Mouse (Mus musculus) hindbrain, embryonic 15.5 days (tissue): ENCODE measurements around the gene Cap2. TPM values are rescaled to one million over a fixed set of nuclear protein-coding genes. Genes with fewer than 3 reads are reported as not detected.

Experiments used
- ATAC-seq: fragments of 200-750 bp; cut with Nextera tagmentation; 2 replicates; pipeline ENCODE4 v1.8.0; 2017; ENCODE audit warnings: low read depth, moderate number of reproducible peaks, moderate TSS enrichment; ENCODE audit not compliant: low FRiP score
- H3K27ac ChIP-seq: fragments of 300-500 bp; sonication (generic); replicated peaks from 2 replicates; pipeline ENCODE4 v1.5.1; 2015; ENCODE audit warnings: mild to moderate bottlenecking, inconsistent platforms
- H3K27me3 ChIP-seq: fragments of 300-500 bp; sonication (generic); 2 replicates; pipeline ENCODE4 v1.6.1; 2015; ENCODE audit warnings: control low read depth, inconsistent platforms
- H3K36me3 ChIP-seq: fragments of 300-500 bp; sonication (generic); 2 replicates; pipeline ENCODE4 v1.6.1; 2015; ENCODE audit warnings: control low read depth, inconsistent platforms
- H3K4me1 ChIP-seq: fragments of 300-500 bp; sonication (generic); replicated peaks from 2 replicates; pipeline ENCODE4 v1.6.1; 2015; ENCODE audit warnings: control low read depth, inconsistent platforms
- H3K4me2 ChIP-seq: fragments of 300-500 bp; sonication (generic); 2 replicates; pipeline ENCODE4 v1.6.1; 2015; ENCODE audit warnings: moderate library complexity, mild to moderate bottlenecking, inconsistent platforms
- H3K4me3 ChIP-seq: fragments of 300-500 bp; sonication (generic); 2 replicates; pipeline ENCODE4 v1.5.1; 2015; ENCODE audit warnings: mild to moderate bottlenecking, inconsistent platforms
- H3K9ac ChIP-seq: fragments of 300-500 bp; sonication (generic); 2 replicates; pipeline ENCODE4 v1.6.1; 2015; ENCODE audit warnings: inconsistent platforms
- H3K9me3 ChIP-seq: fragments of 300-500 bp; sonication (generic); 2 replicates; pipeline ENCODE4 v1.6.1; 2016; ENCODE audit warnings: control low read depth, inconsistent platforms
- whole genome bisulfite sequencing: fragments of 180-500 bp; shearing (Covaris S2); methylation state at CpG from one replicate; pipeline ENCODE4 v1.1.7; 2015; 5-methylcytosine and 5-hydroxymethylcytosine counted together
- polyA plus RNA-seq: library from polyadenylated mRNA; unstranded; fragments of >200 nt; fragmentation: Nextera tagmentation; extraction: Ambion mirVana; gene quantifications from 2 replicates; pipeline ENCODE4 v1.2.1, GENCODE M21; 2015

Gene Cap2
- polyA plus RNA-seq, 1 experiment from 2014 or later = 9.4 TPM

DNA sequence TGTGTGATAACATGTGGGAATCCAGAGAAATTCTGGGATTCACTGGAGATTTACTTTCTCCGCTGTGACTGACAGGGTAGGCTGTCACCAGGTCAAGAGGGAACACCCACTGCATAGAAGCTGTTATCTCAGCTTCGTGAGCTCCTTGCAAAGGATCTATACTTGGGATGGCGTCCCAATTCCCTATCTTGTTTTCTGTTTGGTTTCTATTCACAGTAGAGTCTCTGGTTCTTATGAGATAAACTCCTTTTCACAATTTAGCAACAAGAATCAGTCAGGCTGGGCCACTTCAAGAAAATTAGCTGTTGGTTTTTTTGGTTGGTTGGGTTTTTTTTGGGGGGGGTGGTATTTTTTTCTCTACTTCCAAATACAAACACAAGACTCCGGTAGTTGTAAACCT is 7.2 kb downstream of the Cap2 start:
- Histone ChIP-seq H3K9ac (no peak overlapping the region), H3K27ac (no peak overlapping the region), H3K9me3 (no peaks in the 10 kb centered on the region), H3K4me1 (no peaks in the 10 kb centered on the region), H3K4me3 (no peak overlapping the region), H3K36me3 (no peaks in the 10 kb centered on the region), H3K4me2 (no peak overlapping the region), H3K27me3 (no peaks in the 10 kb centered on the region)
- 84% methylated on average over 4 of the region's 4 CpGs for WGBS
- no peak for ATAC-seq

GRCm38 (mm10) chr13:46510460-46510859 is 8.8 kb downstream of the Cap2 start:
- Histone ChIP-seq H3K4me3 (no peak overlapping the region), H3K4me2 (no peak overlapping the region), H3K36me3 (no peaks in the 10 kb centered on the region), H3K27ac (no peak overlapping the region), H3K9me3 (no peaks in the 10 kb centered on the region), H3K27me3 (no peaks in the 10 kb centered on the region), H3K9ac (no peak overlapping the region), H3K4me1 (no peaks in the 10 kb centered on the region)
- ATAC-seq = no peak
- WGBS = 93% methylated on average over 7 of the region's 7 CpGs

DNA sequence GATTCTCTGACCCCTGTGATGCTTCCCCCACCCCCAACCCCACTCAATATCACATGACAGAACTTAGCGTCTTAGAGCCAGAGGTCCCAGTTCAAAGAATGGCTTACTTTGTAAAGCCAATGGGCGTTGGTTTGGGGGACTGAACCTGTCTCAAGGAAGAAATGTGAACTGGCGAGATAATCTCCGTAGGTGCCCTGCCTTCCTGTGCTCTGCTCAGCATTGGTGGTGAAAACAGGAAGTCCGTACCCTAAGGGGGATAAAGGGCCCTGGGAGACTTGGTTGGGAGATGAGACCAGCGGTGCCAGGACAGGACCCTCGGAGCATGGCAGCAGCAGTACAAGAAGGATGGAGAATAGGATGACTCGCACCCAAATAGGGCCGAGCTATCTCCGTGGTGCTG is 12.8 kb downstream of the Cap2 start:
- no peak for ATAC-seq
- no peaks in the 10 kb centered on the region for H3K4me1 ChIP-seq
- H3K36me3 ChIP-seq = no peaks in the 10 kb centered on the region
- no peak overlapping the region for H3K4me2 ChIP-seq
- 94% methylated on average over 10 of the region's 10 CpGs for WGBS
- no peak overlapping the region for H3K27ac ChIP-seq
- no peak overlapping the region for H3K4me3 ChIP-seq
- no peaks in the 10 kb centered on the region for H3K27me3 ChIP-seq
- H3K9ac ChIP-seq = no peak overlapping the region
- H3K9me3 ChIP-seq = no peaks in the 10 kb centered on the region

DNA sequence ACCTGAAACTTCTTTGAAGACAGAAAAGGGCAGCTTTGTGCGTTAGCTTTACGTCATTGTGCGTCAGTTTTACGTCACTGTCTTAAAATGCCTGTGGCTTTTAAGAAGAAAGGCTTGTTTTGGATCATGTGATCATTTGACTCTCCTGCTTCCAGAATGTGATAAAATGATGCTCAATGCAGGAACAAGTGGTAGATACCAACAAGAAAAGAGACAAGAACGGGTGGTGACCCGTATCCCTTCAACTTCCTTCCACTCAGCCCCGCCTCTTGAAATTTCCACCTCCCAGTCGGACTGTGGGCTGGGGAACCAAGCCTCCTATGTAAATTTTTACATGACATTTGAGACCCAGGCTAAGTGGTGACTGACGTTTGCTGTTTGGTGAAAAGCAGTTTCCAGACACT is 13.5 kb downstream of the Cap2 start:
- no peaks in the 10 kb centered on the region for H3K4me1 ChIP-seq
- H3K27me3 ChIP-seq = no peaks in the 10 kb centered on the region
- no peak overlapping the region for H3K27ac ChIP-seq
- H3K4me2 ChIP-seq = no peak overlapping the region
- no peaks in the 10 kb centered on the region for H3K36me3 ChIP-seq
- H3K9me3 ChIP-seq = no peaks in the 10 kb centered on the region
- no peak for ATAC-seq
- H3K4me3 ChIP-seq = no peak overlapping the region
- 79% methylated on average over 9 of the region's 9 CpGs for WGBS
- no peak overlapping the region for H3K9ac ChIP-seq

DNA sequence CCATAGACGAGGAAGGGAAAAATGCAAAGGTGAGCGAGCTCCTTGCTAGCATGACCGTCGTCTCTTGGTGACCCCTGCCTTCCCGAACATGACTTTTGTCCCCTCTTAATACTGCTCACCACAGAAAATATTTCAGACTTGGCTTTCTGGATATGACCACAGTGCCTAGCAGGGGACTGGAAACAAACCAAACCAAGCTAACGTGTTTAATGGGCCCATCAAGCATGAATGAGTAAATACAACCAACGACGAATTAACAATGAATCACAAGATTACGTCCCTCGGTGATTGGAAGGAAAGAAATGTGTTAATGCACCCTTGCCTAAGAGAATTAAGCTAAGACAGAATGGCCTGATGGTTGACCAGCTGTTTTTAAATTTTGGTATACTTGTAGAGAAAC is 13.9 kb downstream of the Cap2 start:
- no peak overlapping the region for H3K4me2 ChIP-seq
- H3K9ac ChIP-seq = no peak overlapping the region
- no peaks in the 10 kb centered on the region for H3K4me1 ChIP-seq
- WGBS = 50% methylated on average over 10 of the region's 10 CpGs
- no peaks in the 10 kb centered on the region for H3K27me3 ChIP-seq
- no peaks in the 10 kb centered on the region for H3K9me3 ChIP-seq
- H3K4me3 ChIP-seq = no peak overlapping the region
- no peak for ATAC-seq
- no peaks in the 10 kb centered on the region for H3K36me3 ChIP-seq
- no peak overlapping the region for H3K27ac ChIP-seq

- no peak overlapping the region for H3K4me3 ChIP-seq
- H3K4me1 ChIP-seq = no peaks in the 10 kb centered on the region
- H3K36me3 ChIP-seq = no peaks in the 10 kb centered on the region
- H3K27me3 ChIP-seq = no peaks in the 10 kb centered on the region
- no peak for ATAC-seq
- WGBS = 81% methylated on average over 7 of the region's 7 CpGs
- H3K27ac ChIP-seq = no peak overlapping the region
- H3K9ac ChIP-seq = no peak overlapping the region
- no peaks in the 10 kb centered on the region for H3K9me3 ChIP-seq
- no peak overlapping the region for H3K4me2 ChIP-seq
These were observed 14.5 kb downstream of the Cap2 start for GRCm38 (mm10) chr13:46516183-46516582.

GRCm38 (mm10) chr13:46517211-46517685 is 15.6 kb downstream of the Cap2 start:
- Histone ChIP-seq H3K9ac (no peak overlapping the region), H3K4me1 (no peaks in the 10 kb centered on the region), H3K27ac (no peak overlapping the region), H3K4me3 (no peak overlapping the region), H3K36me3 (no peaks in the 10 kb centered on the region), H3K27me3 (no peaks in the 10 kb centered on the region), H3K9me3 (no peaks in the 10 kb centered on the region), H3K4me2 (no peak overlapping the region)
- 43% methylated on average over 4 of the region's 4 CpGs for WGBS
- ATAC-seq = peak; percentile 48; the same call in 1 of the 2 replicates

- Histone ChIP-seq H3K4me1 (peaks cover 5% of the 10 kb centered on the region; the same call in 1 of the 2 replicates), H3K9ac (no peak overlapping the region), H3K27me3 (no peaks in the 10 kb centered on the region), H3K9me3 (no peaks in the 10 kb centered on the region), H3K4me3 (no peak overlapping the region), H3K36me3 (no peaks in the 10 kb centered on the region), H3K27ac (no peak overlapping the region), H3K4me2 (no peak overlapping the region)
- no peak for ATAC-seq
- 94% methylated on average over 1 of the region's 1 CpGs for WGBS
These were observed 19.8 kb downstream of the Cap2 start for GRCm38 (mm10) chr13:46521482-46521881.

GRCm38 (mm10) chr13:46522798-46523197 is 21.1 kb downstream of the Cap2 start:
- H3K27ac ChIP-seq = no peak overlapping the region
- H3K27me3 ChIP-seq = no peaks in the 10 kb centered on the region
- H3K4me1 ChIP-seq = peaks cover 5% of the 10 kb centered on the region; the same call in 1 of the 2 replicates
- WGBS = 58% methylated on average over 4 of the region's 4 CpGs
- no peaks in the 10 kb centered on the region for H3K36me3 ChIP-seq
- H3K4me3 ChIP-seq = no peak overlapping the region
- H3K9me3 ChIP-seq = no peaks in the 10 kb centered on the region
- H3K9ac ChIP-seq = no peak overlapping the region
- H3K4me2 ChIP-seq = no peak overlapping the region
- ATAC-seq = no peak

- H3K9ac ChIP-seq = no peak overlapping the region
- H3K9me3 ChIP-seq = no peaks in the 10 kb centered on the region
- no peaks in the 10 kb centered on the region for H3K36me3 ChIP-seq
- H3K27ac ChIP-seq = no peak overlapping the region
- no peaks in the 10 kb centered on the region for H3K27me3 ChIP-seq
- H3K4me3 ChIP-seq = no peak overlapping the region
- no peak overlapping the region for H3K4me2 ChIP-seq
- ATAC-seq = no peak
- 64% methylated on average over 5 of the region's 5 CpGs for WGBS
- peaks cover 5% of the 10 kb centered on the region; the same call in 1 of the 2 replicates for H3K4me1 ChIP-seq
These were observed 21.6 kb downstream of the Cap2 start for GRCm38 (mm10) chr13:46523235-46523634.

- Histone ChIP-seq H3K4me3 (no peak overlapping the region), H3K27me3 (no peaks in the 10 kb centered on the region), H3K9ac (no peak overlapping the region), H3K4me2 (no peak overlapping the region), H3K36me3 (no peaks in the 10 kb centered on the region), H3K27ac (no peak overlapping the region), H3K4me1 (peaks cover 5% of the 10 kb centered on the region; the same call in 1 of the 2 replicates), H3K9me3 (no peaks in the 10 kb centered on the region)
- ATAC-seq = no peak
- WGBS = 71% methylated on average over 12 of the region's 12 CpGs
These were observed 22.1 kb downstream of the Cap2 start for GRCm38 (mm10) chr13:46523712-46524111.

GRCm38 (mm10) chr13:46525295-46526255 is 23.9 kb downstream of the Cap2 start:
- Histone ChIP-seq H3K36me3 (no peaks in the 10 kb centered on the region), H3K4me1 (peaks cover 5% of the 10 kb centered on the region; the same call in 1 of the 2 replicates), H3K27ac (no peak overlapping the region), H3K9me3 (no peaks in the 10 kb centered on the region), H3K4me3 (no peak overlapping the region), H3K9ac (no peak overlapping the region), H3K27me3 (no peaks in the 10 kb centered on the region), H3K4me2 (no peak overlapping the region)
- WGBS = 88% methylated on average over 18 of the region's 18 CpGs
- no peak for ATAC-seq
